Mouse (Mus musculus): ENCODE data around the gene Hrasls. TPM values are rescaled to one million over a fixed set of nuclear protein-coding genes. Genes with fewer than 3 reads are reported as not detected.

Hrasls gene
- polyA plus RNA-seq (2014; fragmentation: Nextera tagmentation; extraction: Ambion mirVana), result 4.7 and 5.7 TPM in 2 replicates

GRCm38 (mm10) chr16:29209605-29210411 is at the start of gene Hrasls:
TSS of gene Hrasls (plus strand) at chr16:29209695.
- Histone ChIP-seq H3K27ac (ENCODE audit: low read depth, low read length) (0 out of 2 replicates have a peak within 1 kb of the TSS, but pooled peaks have one; percentile 10), H3K4me3 (ENCODE audit: low read depth, low read length) (peak within 1 kb of the TSS; percentile 51), H3K4me1 (ENCODE audit: control insufficient read depth, insufficient read depth, low read length) (no peaks in the 10 kb centered on the region; the same call in 1 of the 2 replicates), H3K4me2 (peak within 1 kb of the TSS; percentile 90), H3K36me3 (ENCODE audit: control insufficient read depth, insufficient read depth, low read length) (no peaks in the 10 kb centered on the region), H3K9ac (ENCODE audit: low read depth, low read length) (peak within 1 kb of the TSS; percentile 69), H3K27me3 (ENCODE audit: control insufficient read depth, insufficient read depth, low read length) (peaks cover 3% of the 10 kb centered on the region; the same call in 1 of the 2 replicates), H3K9me3 (replicated peaks; ENCODE audit: control insufficient read depth, low read length) (no peaks in the 10 kb centered on the region)
- ATAC-seq (replicated peaks; ENCODE audit: insufficient number of reproducible peaks, low FRiP score, low TSS enrichment), result peak; percentile 46
- WGBS (ENCODE audit: insufficient replicate concordance), result under 1% methylated on average over 38 of the region's 39 CpGs

DNA sequence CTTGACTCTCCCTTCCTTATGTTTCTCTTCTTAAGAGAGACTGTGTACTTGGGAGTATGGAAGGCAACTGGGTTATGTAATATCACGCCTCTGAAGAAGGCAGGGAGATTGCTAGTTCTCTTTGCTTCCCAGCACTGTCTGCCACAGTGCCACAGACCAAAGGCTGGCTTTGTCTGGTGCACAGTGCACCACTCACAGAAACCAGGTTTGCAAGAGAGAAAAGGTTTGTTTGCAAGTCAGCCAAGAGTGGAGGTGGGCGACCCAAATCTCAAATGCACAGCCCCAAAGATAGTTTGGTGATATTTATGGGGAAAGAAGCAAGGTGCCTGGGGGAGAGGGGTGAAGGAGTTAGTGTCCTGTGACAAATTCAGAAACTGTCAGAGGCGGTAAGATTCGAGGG is 47.2 kb upstream of the Hrasls start:
- no peaks in the 10 kb centered on the region for H3K36me3 ChIP-seq (ENCODE audit: control insufficient read depth, insufficient read depth, low read length)
- H3K9me3 ChIP-seq (replicated peaks; ENCODE audit: control insufficient read depth, low read length), result no peaks in the 10 kb centered on the region; the same call in 1 of the 2 replicates
- H3K4me1 ChIP-seq (ENCODE audit: control insufficient read depth, insufficient read depth, low read length), result no peaks in the 10 kb centered on the region
- no peak overlapping the region for H3K4me2 ChIP-seq
- no peak overlapping the region for H3K4me3 ChIP-seq (ENCODE audit: low read depth, low read length)
- no peak overlapping the region for H3K9ac ChIP-seq (ENCODE audit: low read depth, low read length)
- ATAC-seq (replicated peaks; ENCODE audit: insufficient number of reproducible peaks, low FRiP score, low TSS enrichment), result no peak
- 77% methylated on average over 4 of the region's 4 CpGs for WGBS (ENCODE audit: insufficient replicate concordance)
- H3K27ac ChIP-seq (ENCODE audit: low read depth, low read length), result no peak overlapping the region
- no peaks in the 10 kb centered on the region for H3K27me3 ChIP-seq (ENCODE audit: control insufficient read depth, insufficient read depth, low read length)

DNA sequence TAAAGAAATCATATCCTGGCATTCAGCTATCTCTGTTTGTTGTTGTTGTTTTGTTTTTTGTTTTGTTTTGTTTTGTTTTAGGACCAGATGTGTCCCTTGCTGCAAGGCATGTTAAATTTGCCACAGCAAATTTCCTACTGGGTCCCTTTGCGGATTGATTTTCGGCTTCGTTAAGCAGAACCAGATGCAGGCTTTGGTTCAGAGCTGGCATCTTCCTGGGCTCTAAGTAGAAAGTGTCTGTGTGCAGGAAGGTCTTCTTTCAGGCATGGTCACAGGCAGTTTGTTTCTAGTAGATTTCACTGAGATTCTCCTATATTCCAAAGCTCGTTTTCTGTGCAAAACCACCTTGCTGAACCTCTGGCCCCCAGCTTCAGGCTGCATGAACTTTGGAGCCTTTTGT is 42.4 kb upstream of the Hrasls start:
- Histone ChIP-seq H3K4me1 (ENCODE audit: control insufficient read depth, insufficient read depth, low read length) (no peaks in the 10 kb centered on the region), H3K27ac (ENCODE audit: low read depth, low read length) (no peak overlapping the region), H3K4me3 (ENCODE audit: low read depth, low read length) (no peak overlapping the region), H3K36me3 (ENCODE audit: control insufficient read depth, insufficient read depth, low read length) (no peaks in the 10 kb centered on the region), H3K9me3 (replicated peaks; ENCODE audit: control insufficient read depth, low read length) (no peaks in the 10 kb centered on the region), H3K9ac (ENCODE audit: low read depth, low read length) (no peak overlapping the region), H3K27me3 (ENCODE audit: control insufficient read depth, insufficient read depth, low read length) (no peaks in the 10 kb centered on the region), H3K4me2 (no peak overlapping the region)
- 89% methylated on average over 4 of the region's 4 CpGs for WGBS (ENCODE audit: insufficient replicate concordance)
- no peak for ATAC-seq (replicated peaks; ENCODE audit: insufficient number of reproducible peaks, low FRiP score, low TSS enrichment)

DNA sequence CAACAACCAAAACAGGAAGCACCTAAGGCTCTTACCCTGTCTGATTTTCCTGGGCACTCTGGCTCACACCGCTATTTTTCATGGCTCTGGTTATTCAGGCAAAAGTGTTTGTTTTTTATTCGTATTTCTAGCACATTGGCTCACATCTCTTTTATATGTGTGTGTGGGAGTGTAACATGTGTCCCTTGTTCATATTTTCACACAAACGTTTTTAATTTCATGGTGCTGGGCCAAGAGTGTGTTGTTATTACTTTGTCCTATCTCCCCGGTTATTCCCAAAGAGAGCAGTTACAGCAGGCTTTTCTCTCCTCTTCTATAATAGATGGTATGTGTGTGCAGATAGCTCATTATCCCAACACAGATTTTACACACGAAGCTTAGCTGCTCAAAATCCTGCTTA is 37.8 kb upstream of the Hrasls start:
- 80% methylated on average over 5 of the region's 5 CpGs for WGBS (ENCODE audit: insufficient replicate concordance)
- H3K36me3 ChIP-seq (ENCODE audit: control insufficient read depth, insufficient read depth, low read length), result no peaks in the 10 kb centered on the region
- no peak overlapping the region for H3K4me3 ChIP-seq (ENCODE audit: low read depth, low read length)
- H3K9ac ChIP-seq (ENCODE audit: low read depth, low read length), result no peak overlapping the region
- H3K4me2 ChIP-seq, result no peak overlapping the region
- no peaks in the 10 kb centered on the region for H3K4me1 ChIP-seq (ENCODE audit: control insufficient read depth, insufficient read depth, low read length)
- H3K27me3 ChIP-seq (ENCODE audit: control insufficient read depth, insufficient read depth, low read length), result no peaks in the 10 kb centered on the region
- no peak overlapping the region for H3K27ac ChIP-seq (ENCODE audit: low read depth, low read length)
- ATAC-seq (replicated peaks; ENCODE audit: insufficient number of reproducible peaks, low FRiP score, low TSS enrichment), result no peak
- H3K9me3 ChIP-seq (replicated peaks; ENCODE audit: control insufficient read depth, low read length), result no peaks in the 10 kb centered on the region

GRCm38 (mm10) chr16:29173201-29173600 is 36.3 kb upstream of the Hrasls start:
- Histone ChIP-seq H3K9ac (ENCODE audit: low read depth, low read length) (no peak overlapping the region), H3K27me3 (ENCODE audit: control insufficient read depth, insufficient read depth, low read length) (no peaks in the 10 kb centered on the region), H3K36me3 (ENCODE audit: control insufficient read depth, insufficient read depth, low read length) (no peaks in the 10 kb centered on the region), H3K4me1 (ENCODE audit: control insufficient read depth, insufficient read depth, low read length) (no peaks in the 10 kb centered on the region), H3K4me3 (ENCODE audit: low read depth, low read length) (no peak overlapping the region), H3K27ac (ENCODE audit: low read depth, low read length) (no peak overlapping the region), H3K9me3 (replicated peaks; ENCODE audit: control insufficient read depth, low read length) (no peaks in the 10 kb centered on the region), H3K4me2 (no peak overlapping the region)
- no peak for ATAC-seq (replicated peaks; ENCODE audit: insufficient number of reproducible peaks, low FRiP score, low TSS enrichment)
- 87% methylated on average over 2 of the region's 2 CpGs for WGBS (ENCODE audit: insufficient replicate concordance)

- Histone ChIP-seq H3K4me2 (no peak overlapping the region), H3K4me3 (ENCODE audit: low read depth, low read length) (no peak overlapping the region), H3K9me3 (replicated peaks; ENCODE audit: control insufficient read depth, low read length) (no peaks in the 10 kb centered on the region), H3K27me3 (ENCODE audit: control insufficient read depth, insufficient read depth, low read length) (no peaks in the 10 kb centered on the region), H3K4me1 (ENCODE audit: control insufficient read depth, insufficient read depth, low read length) (no peaks in the 10 kb centered on the region), H3K27ac (ENCODE audit: low read depth, low read length) (no peak overlapping the region), H3K9ac (ENCODE audit: low read depth, low read length) (no peak overlapping the region), H3K36me3 (ENCODE audit: control insufficient read depth, insufficient read depth, low read length) (no peaks in the 10 kb centered on the region)
- ATAC-seq (replicated peaks; ENCODE audit: insufficient number of reproducible peaks, low FRiP score, low TSS enrichment), result no peak
- WGBS (ENCODE audit: insufficient replicate concordance), result 48% methylated on average over 6 of the region's 6 CpGs
Observed at GRCm38 (mm10) chr16:29174831-29175350, 34.6 kb upstream of the Hrasls start.

GRCm38 (mm10) chr16:29192911-29193310 is 16.6 kb upstream of the Hrasls start:
- Histone ChIP-seq H3K27ac (ENCODE audit: low read depth, low read length) (no peak overlapping the region), H3K27me3 (ENCODE audit: control insufficient read depth, insufficient read depth, low read length) (no peaks in the 10 kb centered on the region), H3K4me2 (no peak overlapping the region), H3K9ac (ENCODE audit: low read depth, low read length) (no peak overlapping the region), H3K4me3 (ENCODE audit: low read depth, low read length) (no peak overlapping the region), H3K9me3 (replicated peaks; ENCODE audit: control insufficient read depth, low read length) (no peaks in the 10 kb centered on the region), H3K36me3 (ENCODE audit: control insufficient read depth, insufficient read depth, low read length) (no peaks in the 10 kb centered on the region), H3K4me1 (ENCODE audit: control insufficient read depth, insufficient read depth, low read length) (no peaks in the 10 kb centered on the region)
- WGBS (ENCODE audit: insufficient replicate concordance), result 20% methylated on average over 5 of the region's 5 CpGs
- ATAC-seq (replicated peaks; ENCODE audit: insufficient number of reproducible peaks, low FRiP score, low TSS enrichment), result no peak

- no peaks in the 10 kb centered on the region for H3K9me3 ChIP-seq (replicated peaks; ENCODE audit: control insufficient read depth, low read length)
- 81% methylated on average over 4 of the region's 4 CpGs for WGBS (ENCODE audit: insufficient replicate concordance)
- ATAC-seq (replicated peaks; ENCODE audit: insufficient number of reproducible peaks, low FRiP score, low TSS enrichment), result no peak
Observed at GRCm38 (mm10) chr16:29193981-29194380, 15.5 kb upstream of the Hrasls start.

More at GRCm38 (mm10) chr16:29193981-29194380, 15.5 kb upstream of the Hrasls start:
- H3K27me3 ChIP-seq (ENCODE audit: control insufficient read depth, insufficient read depth, low read length), result no peaks in the 10 kb centered on the region
- no peak overlapping the region for H3K27ac ChIP-seq (ENCODE audit: low read depth, low read length)
- no peak overlapping the region for H3K9ac ChIP-seq (ENCODE audit: low read depth, low read length)
- no peak overlapping the region for H3K4me3 ChIP-seq (ENCODE audit: low read depth, low read length)
- H3K4me1 ChIP-seq (ENCODE audit: control insufficient read depth, insufficient read depth, low read length), result peaks cover 9% of the 10 kb centered on the region
- H3K36me3 ChIP-seq (ENCODE audit: control insufficient read depth, insufficient read depth, low read length), result no peaks in the 10 kb centered on the region
- H3K4me2 ChIP-seq, result no peak overlapping the region

Data from heart, embryonic 11.5 days (tissue).